Mouse (Mus musculus) midbrain, postnatal 0 days (tissue): Measurements from ENCODE around the gene Olfr410. TPM values are rescaled to one million over a fixed set of nuclear protein-coding genes. Genes with fewer than 3 reads are reported as not detected.

Experiments used
- ATAC-seq: fragments of 200-750 bp; cut with Nextera tagmentation; 2 replicates; pipeline ENCODE4 v1.8.0; 2017; ENCODE audit warnings: moderate number of reproducible peaks, mild to moderate bottlenecking, moderate TSS enrichment, moderate library complexity; ENCODE audit not compliant: low FRiP score
- DNase-seq: peaks from one replicate; pipeline ENCODE4 v3.0.0-alpha.2; 2015; ENCODE audit warnings: low spot score
- H3K27ac ChIP-seq: fragments of 300-500 bp; sonication (generic); 2 replicates; pipeline ENCODE4 v1.5.1; 2014; ENCODE audit warnings: low read depth, mild to moderate bottlenecking, low read length, mixed read lengths
- H3K27me3 ChIP-seq: fragments of 300-500 bp; sonication (generic); 2 replicates; pipeline ENCODE4 v1.6.1; 2014; ENCODE audit warnings: low read length, control low read depth, mixed read lengths; ENCODE audit not compliant: insufficient read depth
- H3K36me3 ChIP-seq: fragments of 300-500 bp; sonication (generic); 2 replicates; pipeline ENCODE4 v1.6.1; 2014; ENCODE audit warnings: low read length, control low read depth, mixed read lengths; ENCODE audit not compliant: insufficient read depth
- H3K4me1 ChIP-seq: fragments of 300-500 bp; sonication (generic); 2 replicates; pipeline ENCODE4 v1.6.1; 2014; ENCODE audit warnings: mild to moderate bottlenecking, control low read depth, antibody characterized with exemption, low read length, mixed read lengths; ENCODE audit not compliant: insufficient read depth
- H3K4me2 ChIP-seq: fragments of 300-500 bp; sonication (generic); 2 replicates; pipeline ENCODE4 v1.6.1; 2014; ENCODE audit warnings: low read depth, mild to moderate bottlenecking, low read length, mixed read lengths; ENCODE audit not compliant: poor library complexity, severe bottlenecking
- H3K4me3 ChIP-seq: fragments of 300-500 bp; sonication (generic); 2 replicates; pipeline ENCODE4 v1.5.1; 2014; ENCODE audit warnings: low read depth, mild to moderate bottlenecking, low read length, moderate library complexity
- H3K9ac ChIP-seq: fragments of 300-500 bp; sonication (generic); replicated peaks from 2 replicates; pipeline ENCODE4 v1.6.1; 2014; ENCODE audit warnings: mild to moderate bottlenecking, low read length, moderate library complexity, mixed read lengths; ENCODE audit not compliant: poor library complexity, severe bottlenecking
- H3K9me3 ChIP-seq: fragments of 300-500 bp; sonication (generic); 2 replicates; pipeline ENCODE4 v1.6.1; 2016; ENCODE audit warnings: low read length, control low read depth
- CTCF ChIP-seq: IDR thresholded peaks from 2 replicates; pipeline ENCODE4 v1.5.1; 2016; ENCODE audit warnings: antibody characterized with exemption, mild to moderate bottlenecking
- WGBS: fragments of 180-500 bp; shearing (Covaris S2); extraction: QIAGEN DNeasy Blood & Tissue Kit; methylation state at CpG from one replicate; pipeline ENCODE4 v1.1.7; 2014; 5-methylcytosine and 5-hydroxymethylcytosine counted together
- polyA plus RNA-seq: library from polyadenylated mRNA; unstranded; fragments of >200 nt; fragmentation: Nextera tagmentation; extraction: Ambion mirVana; gene quantifications from 2 replicates; pipeline ENCODE4 v1.2.1, GENCODE M21; 2015
- total RNA-seq: library from RNA; depleted of rRNA; stranded (reverse); fragments of >200 nt; gene quantifications from 2 replicates; pipeline ENCODE4 v1.2.3, GENCODE M21; 2014; rRNA removed

Olfr410 gene
- not detected in 2 replicates for total RNA-seq
- not detected in 2 replicates for polyA plus RNA-seq

DNA sequence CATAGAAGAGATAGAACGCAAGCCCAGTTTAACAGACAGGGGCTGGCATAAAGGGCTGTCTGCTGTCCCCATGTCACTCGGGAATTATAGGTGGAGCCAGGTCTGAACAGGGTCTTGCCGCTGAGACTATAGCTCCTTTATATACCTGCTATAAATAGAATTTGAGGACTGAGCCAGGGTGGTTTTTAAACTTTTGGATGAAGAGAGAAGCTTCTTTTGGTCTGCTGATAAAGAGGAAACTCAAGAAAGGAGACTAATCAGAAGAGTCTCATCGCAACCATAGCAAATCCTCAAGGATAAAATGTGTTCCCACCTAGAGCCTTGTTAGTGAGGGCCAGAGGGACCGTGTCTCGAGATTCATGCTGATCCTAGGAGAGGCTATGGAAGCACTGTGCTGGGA, at the start of gene Olfr410:
Olfr410 (minus strand) TSS at position 101 of the 400 bp plus-strand sequence.
- Histone ChIP-seq H3K4me3 (no peak within 1 kb of the TSS), H3K4me2 (no peak within 1 kb of the TSS), H3K27me3 (no peaks in the 10 kb centered on the region), H3K36me3 (no peaks in the 10 kb centered on the region), H3K9ac (no peak within 1 kb of the TSS), H3K9me3 (no peaks in the 10 kb centered on the region; the same call in 1 of the 2 replicates), H3K4me1 (no peaks in the 10 kb centered on the region), H3K27ac (no peak within 1 kb of the TSS)
- WGBS, result 83% methylated on average over 6 of the region's 6 CpGs
- TF ChIP-seq CTCF, result no peak
- DNase-seq (no peak), ATAC-seq (no peak)

DNA sequence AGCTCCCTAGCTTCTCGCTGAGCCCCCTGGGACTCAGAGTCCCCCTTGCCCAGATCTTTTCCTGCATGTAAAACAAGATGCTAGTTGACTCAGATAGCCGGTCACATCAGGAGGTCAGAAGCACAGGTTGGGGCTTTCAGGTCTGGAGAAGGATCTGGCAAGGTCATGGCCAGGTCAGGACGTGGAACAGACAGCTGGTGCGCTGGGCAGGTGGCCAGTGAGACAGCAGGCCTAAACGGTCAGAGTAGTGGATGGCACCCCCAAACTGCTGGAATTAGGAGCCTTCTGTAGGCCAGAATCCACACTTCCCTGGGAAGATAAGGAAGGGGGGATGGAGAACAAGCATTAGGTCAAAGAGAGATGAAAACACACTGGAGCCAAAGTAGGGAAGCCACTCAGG, 49.4 kb upstream of the Olfr410 start:
- no peaks in the 10 kb centered on the region for H3K4me1 ChIP-seq
- H3K9me3 ChIP-seq, result no peaks in the 10 kb centered on the region
- DNase-seq (no peak), ATAC-seq (no peak)
- no peak overlapping the region for H3K9ac ChIP-seq
- no peaks in the 10 kb centered on the region for H3K27me3 ChIP-seq
- H3K4me2 ChIP-seq, result no peak overlapping the region
- TF ChIP-seq CTCF, result no peak
- H3K36me3 ChIP-seq, result peaks cover 22% of the 10 kb centered on the region; the same call in 1 of the 2 replicates
- no peak overlapping the region for H3K27ac ChIP-seq
- WGBS, result 85% methylated on average over 5 of the region's 5 CpGs
- no peak overlapping the region for H3K4me3 ChIP-seq

DNA sequence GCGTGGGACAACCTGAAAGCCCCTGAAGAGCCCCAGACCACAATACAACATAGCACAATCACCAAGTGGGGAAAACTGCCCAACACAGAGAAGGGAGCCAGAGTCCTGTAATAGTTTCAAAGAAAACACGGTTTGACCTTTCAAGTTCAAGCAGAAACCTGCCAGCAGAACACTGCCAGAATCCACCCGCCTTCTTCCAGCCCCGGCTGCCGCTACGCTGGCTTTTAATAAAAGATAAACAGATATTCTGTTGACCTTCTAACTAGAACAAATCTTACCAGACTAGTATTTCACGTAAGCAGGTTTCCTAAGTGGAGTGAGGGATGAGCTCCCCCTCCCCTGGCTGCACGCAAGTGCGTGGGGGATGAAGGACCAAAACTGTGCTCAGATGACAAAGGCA, 47.8 kb upstream of the Olfr410 start:
- Histone ChIP-seq H3K9ac (no peak overlapping the region), H3K9me3 (no peaks in the 10 kb centered on the region), H3K36me3 (peaks cover 13% of the 10 kb centered on the region; the same call in 1 of the 2 replicates), H3K4me2 (no peak overlapping the region), H3K27me3 (no peaks in the 10 kb centered on the region), H3K4me1 (no peaks in the 10 kb centered on the region), H3K27ac (no peak overlapping the region), H3K4me3 (no peak overlapping the region)
- DNase-seq (no peak), ATAC-seq (no peak)
- WGBS, result 74% methylated on average over 9 of the region's 9 CpGs
- no peak for TF ChIP-seq CTCF

DNA sequence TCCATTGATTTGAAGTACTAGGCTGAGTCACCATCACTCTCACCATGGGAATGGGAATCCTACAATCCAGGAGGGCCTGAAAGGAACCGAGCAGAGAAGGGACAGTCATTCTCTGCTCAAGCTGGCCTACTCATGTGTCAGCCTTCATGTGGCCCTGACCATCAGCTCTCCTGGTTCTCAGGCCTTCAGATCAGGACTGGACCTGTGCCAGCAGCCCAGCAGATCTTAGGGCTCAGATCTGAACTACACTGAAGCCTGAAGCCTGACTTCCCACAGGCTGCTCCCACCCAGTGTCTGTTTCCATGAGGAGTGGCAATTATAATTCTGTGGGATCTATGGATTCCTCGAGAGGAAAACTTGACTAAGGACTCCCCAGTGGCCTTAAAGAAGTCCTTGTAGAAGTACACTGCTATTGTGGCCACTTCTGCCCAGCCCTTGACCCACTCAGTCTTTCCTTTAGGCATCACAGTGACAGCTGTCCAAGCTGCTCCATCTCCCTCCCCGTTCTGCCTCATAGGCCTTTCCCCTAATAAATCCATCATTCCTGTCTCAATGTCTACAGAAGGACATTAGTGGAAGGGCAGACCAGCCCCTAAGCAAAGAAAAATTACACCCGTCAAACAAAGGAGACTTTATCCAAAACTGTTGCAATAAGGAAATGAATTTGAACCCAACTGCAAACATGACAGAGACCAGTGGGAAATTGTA, 41.5 kb upstream of the Olfr410 start:
- no peaks in the 10 kb centered on the region for H3K4me1 ChIP-seq
- H3K4me3 ChIP-seq, result no peak overlapping the region
- no peaks in the 10 kb centered on the region for H3K27me3 ChIP-seq
- ATAC-seq (no peak), DNase-seq (no peak)
- H3K36me3 ChIP-seq, result no peaks in the 10 kb centered on the region
- H3K4me2 ChIP-seq, result no peak overlapping the region
- H3K9me3 ChIP-seq, result no peaks in the 10 kb centered on the region
- 75% methylated on average over 4 of the region's 4 CpGs for WGBS
- H3K27ac ChIP-seq, result no peak overlapping the region
- no peak overlapping the region for H3K9ac ChIP-seq
- no peak for TF ChIP-seq CTCF

DNA sequence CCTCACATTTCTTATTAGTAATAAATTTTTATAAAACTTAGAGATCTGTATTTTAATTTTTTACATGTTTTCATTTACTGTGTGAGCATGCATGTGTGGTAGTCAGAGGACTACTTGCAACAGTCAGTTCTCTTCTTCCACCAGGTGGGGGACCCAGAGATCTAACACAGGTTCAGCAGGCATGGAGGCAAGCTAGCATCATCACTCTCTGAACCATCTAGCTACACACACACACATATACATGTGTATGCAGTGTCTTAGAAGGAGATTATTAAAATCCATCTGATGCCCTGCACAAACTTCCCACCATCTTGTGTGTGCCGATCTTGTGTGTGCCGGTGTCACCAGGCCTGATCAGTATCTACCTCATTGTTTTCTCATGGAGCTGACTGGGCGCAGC, 39.0 kb upstream of the Olfr410 start:
- Histone ChIP-seq H3K4me1 (no peaks in the 10 kb centered on the region), H3K9ac (no peak overlapping the region), H3K4me2 (no peak overlapping the region), H3K27ac (no peak overlapping the region), H3K4me3 (no peak overlapping the region), H3K9me3 (no peaks in the 10 kb centered on the region), H3K36me3 (no peaks in the 10 kb centered on the region), H3K27me3 (no peaks in the 10 kb centered on the region)
- peak; percentile 88 for TF ChIP-seq CTCF
- WGBS, result 69% methylated on average over 3 of the region's 3 CpGs
- ATAC-seq (peak; percentile 85), DNase-seq (peak; percentile 84)

DNA sequence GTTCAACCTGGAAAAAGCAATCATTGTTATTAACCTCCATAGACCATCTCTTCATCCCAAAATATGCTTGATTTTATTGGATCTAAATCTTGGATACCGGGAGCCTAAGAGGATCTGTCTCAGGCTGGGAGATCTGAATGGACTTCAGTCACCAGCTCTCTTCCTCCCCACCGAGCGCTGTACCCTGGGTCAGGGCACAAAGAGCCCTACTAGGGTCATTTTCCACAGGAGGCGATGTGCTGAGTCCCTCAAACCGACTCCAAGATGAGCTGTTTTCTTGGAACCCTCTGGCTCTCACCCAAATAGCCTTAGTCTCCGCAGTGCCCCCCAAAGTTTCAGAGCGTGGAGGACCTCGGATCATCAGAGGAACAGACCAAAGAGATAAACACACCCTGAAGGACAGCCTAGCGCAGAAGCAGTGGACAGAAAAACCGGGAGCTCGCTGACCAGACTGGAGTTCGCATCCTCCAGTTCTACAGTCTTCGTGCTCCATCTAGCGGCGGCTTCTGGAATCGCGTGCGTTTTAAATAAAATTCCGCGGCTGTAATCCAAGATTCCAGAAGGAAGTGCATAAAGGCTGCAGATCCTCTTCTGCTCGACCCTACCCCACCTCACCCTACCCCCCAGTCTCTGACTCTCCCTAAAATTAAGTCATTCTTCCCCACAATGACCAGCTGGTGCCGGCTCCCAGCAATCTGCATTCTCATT, 33.7 kb upstream of the Olfr410 start:
- no peaks in the 10 kb centered on the region for H3K4me1 ChIP-seq
- H3K36me3 ChIP-seq, result no peaks in the 10 kb centered on the region
- H3K4me3 ChIP-seq, result no peak overlapping the region
- peak; percentile 82 for DNase-seq
- no peak overlapping the region; the same call in 1 of the 2 replicates for H3K4me2 ChIP-seq
- no peak overlapping the region for H3K9ac ChIP-seq
- H3K27ac ChIP-seq, result no peak overlapping the region
- peaks cover 5% of the 10 kb centered on the region for H3K27me3 ChIP-seq
- WGBS, result 11% methylated on average over 22 of the region's 22 CpGs
- ATAC-seq, result peak; percentile 34; the same call in 1 of the 2 replicates
- H3K9me3 ChIP-seq, result no peaks in the 10 kb centered on the region
- peak; percentile 90 for TF ChIP-seq CTCF
